In genomic region chr1:187826869-187827268, GRCm38 (mm10) we compare ENCODE assay signal across 13 mouse cellular contexts.
"Had no signal": no experiment of that assay in that cellular context is flagged by ENCODE, and none has a peak within 500 bp of the region (broad histone marks: within the 10 kb centered on the region; RNA-seq: fewer than 3 reads in every experiment).

No protein-coding gene starts in this region.

- H3K27me3 ChIP-seq: limb, embryonic 15.5 days; liver, embryonic 13.5 days; midbrain, embryonic 12.5 days; neural tube, embryonic 13.5 days had no signal

- DNase-seq: layer of hippocampus, postnatal 36 days; liver, embryonic 13.5 days; lung, adult 18-20 months; spleen, adult 18-20 months; thymus, adult 18-20 months; thymus, postnatal 14 days had no signal

- H3K36me3 ChIP-seq: limb, embryonic 15.5 days; liver, embryonic 13.5 days; midbrain, embryonic 12.5 days; neural tube, embryonic 13.5 days had no signal

- H3K4me2 ChIP-seq: limb, embryonic 15.5 days; liver, embryonic 13.5 days; midbrain, embryonic 12.5 days; neural tube, embryonic 13.5 days had no signal

- ATAC-seq: hindbrain, embryonic 16.5 days; inflammation-experienced regulatory T-cells, adult 6 months; midbrain, embryonic 16.5 days had no signal

- H3K4me3 ChIP-seq: limb, embryonic 15.5 days; liver, embryonic 13.5 days; midbrain, embryonic 12.5 days; neural tube, embryonic 13.5 days had no signal

- H3K9ac ChIP-seq: limb, embryonic 15.5 days; liver, embryonic 13.5 days; midbrain, embryonic 12.5 days; neural tube, embryonic 13.5 days had no signal

- H3K4me1 ChIP-seq: limb, embryonic 15.5 days; liver, embryonic 13.5 days had no signal

- H3K9me3 ChIP-seq: limb, embryonic 15.5 days; liver, embryonic 13.5 days; midbrain, embryonic 12.5 days; neural tube, embryonic 13.5 days had no signal

- H3K27ac ChIP-seq: kidney, postnatal 0 days; limb, embryonic 15.5 days; liver, embryonic 13.5 days; midbrain, embryonic 12.5 days; neural tube, embryonic 13.5 days had no signal
